Mouse (Mus musculus) kidney, embryonic 16.5 days (tissue): ENCODE data around the gene Cd40. TPM values are rescaled to one million over a fixed set of nuclear protein-coding genes. Genes with fewer than 3 reads are reported as not detected.

ENCODE experiments used
- ATAC-seq: fragments of 200-750 bp; cut with Nextera tagmentation; 2 replicates; pipeline ENCODE4 v1.8.0; 2017; ENCODE audit warnings: moderate TSS enrichment; ENCODE audit not compliant: low FRiP score, low TSS enrichment
- H3K27ac ChIP-seq: fragments of 300-500 bp; sonication (generic); 2 replicates; pipeline ENCODE4 v1.5.1; 2014; ENCODE audit warnings: low read length
- H3K27me3 ChIP-seq: fragments of 300-500 bp; sonication (generic); 2 replicates; pipeline ENCODE4 v1.6.1; 2014; ENCODE audit warnings: low read length, control low read depth, mixed read lengths; ENCODE audit not compliant: insufficient read depth
- H3K36me3 ChIP-seq: fragments of 300-500 bp; sonication (generic); 2 replicates; pipeline ENCODE4 v1.6.1; 2014; ENCODE audit warnings: low read length, control low read depth, mixed read lengths; ENCODE audit not compliant: insufficient read depth
- H3K4me1 ChIP-seq: fragments of 300-500 bp; sonication (generic); 2 replicates; pipeline ENCODE4 v1.6.1; 2014; ENCODE audit warnings: low read length, control low read depth, mixed read lengths; ENCODE audit not compliant: insufficient read depth
- H3K4me2 ChIP-seq: fragments of 300-500 bp; sonication (generic); replicated peaks from 2 replicates; pipeline ENCODE4 v1.6.1; 2014; ENCODE audit warnings: low read depth, low read length
- H3K4me3 ChIP-seq: fragments of 300-500 bp; sonication (generic); 2 replicates; pipeline ENCODE4 v1.5.1; 2014; ENCODE audit warnings: mild to moderate bottlenecking, low read length
- H3K9ac ChIP-seq: fragments of 300-500 bp; sonication (generic); replicated peaks from 2 replicates; pipeline ENCODE4 v1.6.1; 2014; ENCODE audit warnings: low read length
- H3K9me3 ChIP-seq: fragments of 300-500 bp; sonication (generic); 2 replicates; pipeline ENCODE4 v1.6.1; 2016; ENCODE audit warnings: low read length, control low read depth
- WGBS: fragments of 180-500 bp; shearing (Covaris S2); extraction: QIAGEN DNeasy Blood & Tissue Kit; methylation state at CpG from one replicate; pipeline ENCODE4 v1.1.7; 2014; 5-methylcytosine and 5-hydroxymethylcytosine counted together
- polyA plus RNA-seq: library from polyadenylated mRNA; unstranded; fragments of >200 nt; fragmentation: Nextera tagmentation; extraction: Ambion mirVana; gene quantifications from 2 replicates; pipeline ENCODE4 v1.2.1, GENCODE M21; 2015

Cd40 gene
- polyA plus RNA-seq, 1 experiment from 2014 or later, result 12.5 TPM

GRCm38 (mm10) chr2:165091433-165091965 lies 36.1 kb downstream of the Cd40 start:
- no peaks in the 10 kb centered on the region for H3K36me3 ChIP-seq
- whole genome bisulfite sequencing, result 61% methylated on average over 8 of the region's 8 CpGs
- H3K9ac ChIP-seq, result no peak overlapping the region
- no peak overlapping the region for H3K27ac ChIP-seq
- H3K4me3 ChIP-seq, result no peak overlapping the region
- H3K27me3 ChIP-seq, result peaks cover 12% of the 10 kb centered on the region
- no peaks in the 10 kb centered on the region for H3K4me1 ChIP-seq
- no peak overlapping the region for H3K4me2 ChIP-seq
- no peaks in the 10 kb centered on the region for H3K9me3 ChIP-seq
- ATAC-seq, result no peak

GRCm38 (mm10) chr2:165092393-165092792 lies 37.0 kb downstream of the Cd40 start:
- no peaks in the 10 kb centered on the region for H3K36me3 ChIP-seq
- H3K27ac ChIP-seq, result no peak overlapping the region
- H3K9ac ChIP-seq, result no peak overlapping the region
- no peaks in the 10 kb centered on the region for H3K4me1 ChIP-seq
- H3K4me3 ChIP-seq, result no peak overlapping the region
- peaks cover 18% of the 10 kb centered on the region for H3K27me3 ChIP-seq
- H3K9me3 ChIP-seq, result no peaks in the 10 kb centered on the region
- ATAC-seq, result no peak
- no peak overlapping the region for H3K4me2 ChIP-seq
- 76% methylated on average over 7 of the region's 7 CpGs for WGBS

DNA sequence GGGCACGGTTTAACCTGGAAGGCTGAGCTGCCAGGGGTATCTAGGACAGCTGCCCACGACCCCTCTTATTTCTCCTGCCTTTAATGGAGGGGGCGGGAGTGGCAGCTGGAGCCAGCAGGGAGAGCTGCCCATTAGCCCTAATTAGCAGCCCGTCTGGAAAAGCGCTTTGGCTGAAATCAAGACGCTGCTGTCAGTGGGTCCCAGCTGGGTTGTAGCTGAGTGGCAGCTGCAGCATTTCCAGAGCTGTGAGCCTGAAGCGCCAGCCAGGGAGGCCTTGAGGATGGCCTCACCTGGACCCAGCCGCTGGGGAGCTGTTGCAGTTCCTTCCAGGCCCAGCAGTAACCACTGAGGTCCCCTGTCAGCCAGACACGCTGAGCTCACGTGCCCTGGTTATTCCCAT lies 40.9 kb downstream of the Cd40 start:
- Histone ChIP-seq H3K9me3 (no peaks in the 10 kb centered on the region), H3K4me3 (no peak overlapping the region), H3K27ac (no peak overlapping the region), H3K9ac (no peak overlapping the region), H3K4me1 (no peaks in the 10 kb centered on the region), H3K27me3 (peaks cover 36% of the 10 kb centered on the region), H3K36me3 (no peaks in the 10 kb centered on the region), H3K4me2 (no peak overlapping the region)
- WGBS, result 19% methylated on average over 10 of the region's 10 CpGs
- no peak for ATAC-seq

- Histone ChIP-seq H3K4me3 (no peak overlapping the region), H3K27ac (no peak overlapping the region), H3K9me3 (no peaks in the 10 kb centered on the region), H3K4me2 (no peak overlapping the region), H3K9ac (no peak overlapping the region), H3K4me1 (no peaks in the 10 kb centered on the region), H3K27me3 (peaks cover 39% of the 10 kb centered on the region), H3K36me3 (no peaks in the 10 kb centered on the region)
- 84% methylated on average over 3 of the region's 3 CpGs for WGBS
- no peak for ATAC-seq
Measured at GRCm38 (mm10) chr2:165098861-165099260, 43.4 kb downstream of the Cd40 start.

DNA sequence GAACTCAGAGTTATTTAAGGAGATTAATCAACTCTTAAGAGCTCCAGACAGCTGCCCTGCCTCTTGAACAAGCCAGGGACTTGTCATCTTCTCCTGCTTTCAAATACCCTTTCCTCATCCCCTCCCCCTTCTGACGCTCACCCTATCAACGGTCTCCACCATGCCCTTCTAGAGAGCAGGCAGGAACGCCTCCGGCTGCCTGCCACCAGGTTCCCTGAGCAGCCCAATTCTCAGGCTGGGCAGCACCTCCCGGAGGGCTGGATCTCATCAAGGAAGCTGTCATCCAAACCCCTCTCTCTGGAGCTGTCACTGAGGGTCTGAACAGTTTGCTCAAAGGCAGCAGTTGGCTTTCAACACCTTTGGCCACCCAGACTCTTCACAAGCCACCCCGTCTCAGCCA lies 45.3 kb downstream of the Cd40 start:
- Histone ChIP-seq H3K4me2 (no peak overlapping the region), H3K4me3 (no peak overlapping the region), H3K36me3 (no peaks in the 10 kb centered on the region), H3K4me1 (no peaks in the 10 kb centered on the region), H3K9ac (no peak overlapping the region), H3K27ac (no peak overlapping the region), H3K27me3 (peaks cover 50% of the 10 kb centered on the region), H3K9me3 (no peaks in the 10 kb centered on the region)
- WGBS, result 8% methylated on average over 6 of the region's 6 CpGs
- ATAC-seq, result no peak

GRCm38 (mm10) chr2:165102920-165103319 lies 47.5 kb downstream of the Cd40 start:
- Histone ChIP-seq H3K9ac (no peak overlapping the region), H3K36me3 (no peaks in the 10 kb centered on the region), H3K4me2 (no peak overlapping the region), H3K9me3 (no peaks in the 10 kb centered on the region), H3K4me3 (no peak overlapping the region), H3K27me3 (peaks cover 46% of the 10 kb centered on the region), H3K4me1 (0 out of 2 replicates have a peak, but pooled peaks cover 9% of the 10 kb centered on the region), H3K27ac (no peak overlapping the region)
- 67% methylated on average over 3 of the region's 3 CpGs for WGBS
- ATAC-seq, result no peak

- H3K4me3 ChIP-seq, result no peak overlapping the region
- no peaks in the 10 kb centered on the region for H3K36me3 ChIP-seq
- no peak for ATAC-seq
- H3K4me2 ChIP-seq, result no peak overlapping the region
- 69% methylated on average over 16 of the region's 16 CpGs for WGBS
- H3K27me3 ChIP-seq, result peaks cover 62% of the 10 kb centered on the region
- no peak overlapping the region for H3K27ac ChIP-seq
- H3K9me3 ChIP-seq, result no peaks in the 10 kb centered on the region
- no peak overlapping the region for H3K9ac ChIP-seq
- H3K4me1 ChIP-seq, result 0 out of 2 replicates have a peak, but pooled peaks cover 10% of the 10 kb centered on the region
Measured at GRCm38 (mm10) chr2:165105513-165106079, 50.2 kb downstream of the Cd40 start.

DNA sequence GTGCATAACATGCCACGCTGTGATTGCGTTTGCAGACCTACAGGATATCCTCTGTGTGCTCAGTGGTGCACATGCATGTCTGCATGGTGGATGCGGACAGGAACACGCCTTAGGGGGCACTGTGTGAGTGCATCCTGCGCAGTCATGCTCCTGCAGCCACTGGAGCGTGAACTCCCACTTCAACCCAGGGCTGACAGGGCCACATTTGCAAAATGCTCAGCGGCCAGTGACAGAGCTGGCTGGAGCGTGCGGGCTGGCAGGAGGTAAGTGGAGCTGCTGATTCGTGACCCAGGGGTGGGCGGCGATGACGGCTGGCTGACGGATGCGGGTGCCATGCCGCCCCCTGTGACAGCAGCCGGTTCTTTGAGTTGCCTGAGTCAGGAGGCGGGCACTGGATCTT lies 51.2 kb downstream of the Cd40 start:
- peak; percentile 49 for ATAC-seq
- no peaks in the 10 kb centered on the region for H3K36me3 ChIP-seq
- no peak overlapping the region for H3K4me3 ChIP-seq
- 15% methylated on average over 18 of the region's 18 CpGs for WGBS
- no peaks in the 10 kb centered on the region for H3K9me3 ChIP-seq
- H3K27me3 ChIP-seq, result peaks cover 69% of the 10 kb centered on the region
- no peak overlapping the region for H3K9ac ChIP-seq
- H3K4me2 ChIP-seq, result no peak overlapping the region
- no peak overlapping the region for H3K27ac ChIP-seq
- 0 out of 2 replicates have a peak, but pooled peaks cover 10% of the 10 kb centered on the region for H3K4me1 ChIP-seq

DNA sequence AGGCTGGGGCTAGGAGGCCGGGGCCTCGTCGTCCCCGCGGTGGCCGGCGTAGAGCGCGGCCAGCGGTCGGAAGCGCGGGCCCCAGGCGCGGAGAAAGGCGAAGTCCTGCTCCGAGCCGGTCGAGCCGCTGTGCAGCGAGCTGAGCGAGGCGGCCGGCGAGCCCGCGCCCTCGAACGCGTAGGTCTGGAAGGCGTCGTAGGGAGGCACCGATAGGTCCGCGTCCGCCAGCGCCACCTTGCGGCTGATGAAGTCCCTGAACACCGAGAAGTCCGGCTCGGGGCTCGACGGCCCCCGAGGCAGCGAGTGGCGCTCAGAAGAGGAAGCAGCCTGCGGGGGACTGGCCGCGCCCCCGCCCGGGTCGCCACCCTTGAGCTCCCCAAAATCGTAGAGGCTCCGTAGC lies 56.7 kb downstream of the Cd40 start:
- no peaks in the 10 kb centered on the region for H3K36me3 ChIP-seq
- H3K9me3 ChIP-seq, result no peaks in the 10 kb centered on the region
- peaks cover 93% of the 10 kb centered on the region for H3K27me3 ChIP-seq
- H3K4me3 ChIP-seq, result no peak overlapping the region
- WGBS, result under 1% methylated on average over 54 of the region's 54 CpGs
- peak; percentile 80 for ATAC-seq
- H3K9ac ChIP-seq, result no peak overlapping the region
- H3K27ac ChIP-seq, result no peak overlapping the region
- no peak overlapping the region; the same call in 1 of the 2 replicates for H3K4me2 ChIP-seq
- peaks cover 16% of the 10 kb centered on the region; the same call in 1 of the 2 replicates for H3K4me1 ChIP-seq

DNA sequence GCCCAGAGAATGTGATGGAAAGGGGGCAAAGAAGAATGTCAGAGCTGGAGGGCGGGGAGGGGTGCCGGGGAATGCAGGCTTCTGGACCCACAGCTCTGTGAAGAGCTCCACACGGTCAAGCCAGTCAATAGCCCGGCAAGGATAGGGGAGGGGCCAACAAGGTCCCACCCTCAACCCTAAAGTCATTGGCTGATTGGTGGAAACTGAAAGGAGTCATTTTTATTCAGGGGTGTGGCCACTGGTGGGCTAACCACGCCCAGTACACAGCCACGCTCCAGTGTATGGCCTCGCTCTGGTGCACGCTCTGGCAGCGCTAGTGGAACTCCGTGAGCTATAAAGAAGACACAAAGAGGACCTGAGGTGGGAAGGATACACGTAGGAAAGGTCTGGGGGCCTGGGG lies 58.3 kb downstream of the Cd40 start:
- no peak overlapping the region for H3K27ac ChIP-seq
- H3K4me2 ChIP-seq, result no peak overlapping the region
- WGBS, result 6% methylated on average over 11 of the region's 11 CpGs
- H3K4me1 ChIP-seq, result peaks cover 14% of the 10 kb centered on the region; the same call in 1 of the 2 replicates
- ATAC-seq, result peak; percentile 60; the same call in 1 of the 2 replicates
- no peaks in the 10 kb centered on the region for H3K9me3 ChIP-seq
- peaks cover 93% of the 10 kb centered on the region for H3K27me3 ChIP-seq
- no peak overlapping the region for H3K4me3 ChIP-seq
- H3K36me3 ChIP-seq, result no peaks in the 10 kb centered on the region
- H3K9ac ChIP-seq, result no peak overlapping the region
